Mouse (Mus musculus) stomach, embryonic 16.5 days (tissue): Measurements from ENCODE around the gene Gm29106. TPM values are rescaled to one million over a fixed set of nuclear protein-coding genes. Genes with fewer than 3 reads are reported as not detected.
"Not testable (repeated sequence)": the region's sequence is repeated elsewhere in the genome, so short reads cannot be mapped to it uniquely, and the experiment has no call there.

Source experiments
- ATAC-seq: fragments of 200-750 bp; cut with Nextera tagmentation; 2 replicates; pipeline ENCODE4 v1.8.0; 2017; ENCODE audit warnings: moderate number of reproducible peaks, moderate TSS enrichment; ENCODE audit not compliant: insufficient read depth, low FRiP score
- H3K27ac ChIP-seq: fragments of 300-500 bp; sonication (generic); 2 replicates; pipeline ENCODE4 v1.5.1; 2014; ENCODE audit warnings: low read length
- H3K27me3 ChIP-seq: fragments of 300-500 bp; sonication (generic); 2 replicates; pipeline ENCODE4 v1.6.1; 2014; ENCODE audit warnings: low read length, control low read depth, mixed read lengths; ENCODE audit not compliant: control insufficient read depth, insufficient read depth
- H3K36me3 ChIP-seq: fragments of 300-500 bp; sonication (generic); 2 replicates; pipeline ENCODE4 v1.6.1; 2014; ENCODE audit warnings: low read length; ENCODE audit not compliant: control insufficient read depth, insufficient read depth
- H3K4me1 ChIP-seq: fragments of 300-500 bp; sonication (generic); 2 replicates; pipeline ENCODE4 v1.6.1; 2014; ENCODE audit warnings: low read length, control low read depth, mixed read lengths; ENCODE audit not compliant: control insufficient read depth, insufficient read depth
- H3K4me2 ChIP-seq: fragments of 300-500 bp; sonication (generic); 2 replicates; pipeline ENCODE4 v1.6.1; 2014; ENCODE audit warnings: low read depth, low read length, mixed read lengths
- H3K4me3 ChIP-seq: fragments of 300-500 bp; sonication (generic); replicated peaks from 2 replicates; pipeline ENCODE4 v1.5.1; 2014; ENCODE audit warnings: mild to moderate bottlenecking, low read length
- H3K9ac ChIP-seq: fragments of 300-500 bp; sonication (generic); 2 replicates; pipeline ENCODE4 v1.6.1; 2014; ENCODE audit warnings: low read length
- H3K9me3 ChIP-seq: fragments of 300-500 bp; sonication (generic); replicated peaks from 2 replicates; pipeline ENCODE4 v1.6.1; 2016; ENCODE audit warnings: low read length, control low read depth; ENCODE audit not compliant: control insufficient read depth
- WGBS: fragments of 180-500 bp; shearing (Covaris S2); extraction: QIAGEN DNeasy Blood & Tissue Kit; methylation state at CpG from one replicate; pipeline ENCODE4 v1.1.7; 2014; 5-methylcytosine and 5-hydroxymethylcytosine counted together
- polyA plus RNA-seq: library from polyadenylated mRNA; unstranded; fragments of >200 nt; fragmentation: Nextera tagmentation; extraction: Ambion mirVana; gene quantifications from 2 replicates; pipeline ENCODE4 v1.2.1, GENCODE M21; 2015

Gm29106 gene
- polyA plus RNA-seq = 0.06 TPM in 1 of 2 replicates, not detected in the other

DNA sequence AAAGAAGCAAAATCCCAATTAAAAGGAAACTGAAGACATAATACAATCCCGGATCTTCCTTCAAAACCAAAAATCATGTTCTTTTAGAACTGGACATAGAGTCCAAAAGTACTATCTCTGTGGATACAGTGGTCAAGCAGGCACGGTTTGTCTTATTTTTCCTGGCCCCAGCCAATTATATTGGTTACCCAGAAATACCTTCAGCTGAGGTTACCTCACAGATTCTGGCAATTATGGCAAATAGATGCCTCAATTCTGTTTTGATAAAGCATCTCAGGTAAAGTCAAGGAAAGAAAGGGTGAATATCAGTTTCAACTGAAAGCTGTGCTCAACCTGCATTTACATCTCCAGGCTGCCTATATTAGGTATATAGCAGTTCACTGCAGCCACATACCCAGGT, at the start of gene Gm29106:
TSS of gene Gm29106 (plus strand) at position 301 of the 400 bp plus-strand sequence.
- H3K27ac ChIP-seq, H3K4me2 ChIP-seq, H3K27me3 ChIP-seq, H3K4me1 ChIP-seq, H3K4me3 ChIP-seq, H3K9ac ChIP-seq, H3K36me3 ChIP-seq, H3K9me3 ChIP-seq, ATAC-seq: not testable (repeated sequence)
- 69% methylated on average over 2 of the region's 2 CpGs for WGBS

- Histone ChIP-seq H3K36me3 (no peaks in the 10 kb centered on the region), H3K9me3 (no peaks in the 10 kb centered on the region), H3K9ac (no peak overlapping the region), H3K4me2 (no peak overlapping the region), H3K27me3 (no peaks in the 10 kb centered on the region), H3K4me1 (no peaks in the 10 kb centered on the region), H3K4me3 (no peak overlapping the region), H3K27ac (no peak overlapping the region)
- WGBS = 72% methylated on average over 1 of the region's 1 CpGs
- ATAC-seq = no peak
Measured at GRCm38 (mm10) chr1:118228540-118228939, 52.2 kb downstream of the Gm29106 start.

DNA sequence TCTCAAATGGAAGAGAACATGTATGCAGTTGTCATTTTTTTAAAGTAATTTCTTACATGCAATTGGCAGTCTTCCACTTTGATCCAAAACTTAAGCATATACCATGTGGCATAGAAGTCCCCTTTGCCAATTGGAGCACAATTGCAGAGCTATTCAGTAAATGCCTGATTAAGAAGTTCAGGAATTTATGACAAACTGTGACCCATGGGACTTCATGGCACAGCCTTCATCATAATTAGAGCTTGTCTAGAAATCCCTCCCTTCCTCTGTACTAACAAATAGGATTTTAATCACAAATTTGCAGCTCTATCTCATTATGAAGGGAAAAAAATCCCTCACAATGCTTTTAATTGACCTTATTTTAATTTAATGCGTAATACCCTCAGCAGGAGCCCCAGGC, 59.7 kb downstream of the Gm29106 start:
- Histone ChIP-seq H3K27ac (no peak overlapping the region), H3K4me2 (no peak overlapping the region), H3K4me3 (no peak overlapping the region), H3K27me3 (no peaks in the 10 kb centered on the region), H3K9ac (no peak overlapping the region), H3K9me3 (no peaks in the 10 kb centered on the region), H3K4me1 (no peaks in the 10 kb centered on the region), H3K36me3 (no peaks in the 10 kb centered on the region)
- ATAC-seq = no peak
- WGBS = 63% methylated on average over 1 of the region's 1 CpGs

Other genes starting within 250 kb of the Gm29106 start
- gene Gm28168, start 248.5 kb upstream of the Gm29106 start, polyA plus RNA-seq = not detected in 2 replicates
- gene Gm7145, start 210.6 kb upstream of the Gm29106 start, polyA plus RNA-seq = not detected in 2 replicates
- 225 and 232 TPM in 2 replicates for gene Tsn, start 135.2 kb downstream of the Gm29106 start, polyA plus RNA-seq
- gene Nifk, start 145.3 kb downstream of the Gm29106 start, polyA plus RNA-seq = 72.1 and 74.6 TPM in 2 replicates
- gene Clasp1, start 212.5 kb downstream of the Gm29106 start, polyA plus RNA-seq = 34.7 and 39.3 TPM in 2 replicates